Mouse (Mus musculus): Measurements from ENCODE around the gene Tfap2c. TPM values are rescaled to one million over a fixed set of nuclear protein-coding genes. Genes with fewer than 3 reads are reported as not detected.

The Tfap2c gene
- 3.3 and 5.5 TPM in 2 replicates for polyA plus RNA-seq (2016; fragmentation: Nextera tagmentation; extraction: Ambion mirVana)

DNA sequence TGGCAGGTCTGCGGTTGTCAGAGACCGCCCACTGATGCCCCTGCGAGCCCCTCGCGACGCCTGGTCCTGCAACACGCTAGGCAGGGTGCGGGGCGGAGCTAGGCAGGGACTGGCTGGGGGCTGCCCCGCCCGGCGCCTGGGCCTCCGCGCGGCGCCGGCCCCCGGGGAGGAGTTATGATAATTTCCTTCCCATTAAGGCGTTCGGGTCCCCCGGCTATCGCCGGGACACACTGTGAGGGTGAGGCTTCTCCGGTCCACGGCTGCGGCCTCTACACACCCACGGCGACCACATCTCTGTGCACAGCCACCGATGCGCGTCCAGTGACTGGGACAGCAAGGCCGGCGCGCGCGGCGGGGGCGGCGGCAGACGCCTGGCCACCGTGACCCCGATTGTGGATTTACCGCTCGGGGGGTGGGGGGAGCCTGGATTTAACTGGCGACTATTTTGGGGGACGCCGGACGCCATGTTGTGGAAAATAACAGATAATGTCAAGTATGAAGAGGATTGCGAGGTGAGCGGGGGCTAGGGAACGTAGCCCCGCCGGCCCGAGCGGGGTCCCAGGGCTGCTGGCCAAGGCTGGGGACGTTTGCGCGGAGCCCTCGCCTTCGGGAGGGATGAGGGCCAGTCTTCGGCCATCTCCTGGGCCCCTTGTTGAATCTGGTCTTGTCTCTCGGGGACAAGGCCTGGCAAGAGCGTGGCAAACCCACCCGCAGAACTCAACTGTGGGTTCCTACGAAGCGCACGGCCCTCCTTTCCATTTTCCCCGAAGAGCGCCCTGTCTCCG, at the start of gene Tfap2c:
TSS of gene Tfap2c (plus strand) at position 223 of the 785 bp plus-strand sequence.
- H3K4me3 ChIP-seq = peak within 1 kb of the TSS; percentile 53
- peaks cover 78% of the 10 kb centered on the region for H3K4me1 ChIP-seq (replicated peaks)
- no peaks in the 10 kb centered on the region for H3K9me3 ChIP-seq
- DNase-seq (ENCODE audit: low spot score) = peak; percentile 71
- no peaks in the 10 kb centered on the region for H3K36me3 ChIP-seq
- no peak within 1 kb of the TSS for H3K27ac ChIP-seq
- under 1% methylated on average over 70 of the region's 70 CpGs for WGBS
- peaks cover 100% of the 10 kb centered on the region for H3K27me3 ChIP-seq (ENCODE audit: insufficient read depth, poor library complexity, severe bottlenecking)

DNA sequence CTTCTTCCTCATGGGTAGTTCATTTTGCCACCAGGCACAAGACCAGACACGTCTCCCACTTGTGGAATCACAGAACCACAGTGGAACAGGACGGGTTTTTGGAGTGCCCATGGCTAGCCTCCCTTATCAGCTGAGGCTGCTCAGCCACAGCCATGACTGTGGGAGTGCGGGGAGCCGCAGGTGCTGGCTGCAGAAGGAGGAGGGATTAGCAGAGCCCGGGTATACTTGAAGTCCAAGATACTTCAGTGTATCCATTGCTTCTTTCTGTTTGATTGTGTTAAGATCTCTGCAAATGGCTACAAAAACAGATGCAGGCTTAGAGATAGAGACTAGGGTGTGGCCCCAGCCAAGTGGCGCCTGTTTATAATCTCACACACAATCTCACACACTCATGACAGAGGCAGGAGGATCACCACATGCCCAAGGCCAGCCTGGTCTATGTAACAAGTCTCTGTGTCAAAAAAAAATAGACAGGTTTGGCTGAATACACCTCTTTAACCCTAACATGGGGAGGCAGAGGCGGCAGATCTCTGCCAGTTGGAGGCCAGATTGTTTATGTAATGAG, 48.6 kb upstream of the Tfap2c start:
- no peaks in the 10 kb centered on the region for H3K36me3 ChIP-seq
- no peak overlapping the region for H3K27ac ChIP-seq
- no peak overlapping the region for H3K4me3 ChIP-seq
- peaks cover 3% of the 10 kb centered on the region; the same call in 1 of the 2 replicates for H3K27me3 ChIP-seq (ENCODE audit: insufficient read depth, poor library complexity, severe bottlenecking)
- no peaks in the 10 kb centered on the region for H3K9me3 ChIP-seq
- DNase-seq (ENCODE audit: low spot score) = no peak
- peaks cover 13% of the 10 kb centered on the region; the same call in 1 of the 2 replicates for H3K4me1 ChIP-seq (replicated peaks)
- 58% methylated on average over 7 of the region's 7 CpGs for WGBS

DNA sequence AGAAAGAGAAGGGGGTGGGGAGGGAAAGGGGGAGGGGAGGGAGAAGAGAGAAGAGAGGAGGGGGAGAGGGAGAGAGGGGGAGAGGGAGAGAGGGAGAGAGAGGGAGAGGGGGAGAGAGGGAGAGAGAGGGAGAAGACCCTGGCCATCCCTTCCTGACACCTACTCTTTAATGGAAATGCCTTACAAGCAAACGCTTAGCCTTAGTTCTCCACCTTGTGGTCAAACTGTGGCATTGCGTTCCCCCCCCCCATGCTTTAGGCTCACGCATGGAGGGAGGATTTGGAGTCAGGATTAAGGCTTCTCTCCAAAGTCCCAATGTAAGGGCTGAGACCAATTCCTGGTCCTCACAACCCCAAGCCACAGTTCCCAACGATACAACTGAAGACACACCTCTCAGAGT, 48.1 kb upstream of the Tfap2c start:
- Histone ChIP-seq H3K4me1 (replicated peaks) (peaks cover 13% of the 10 kb centered on the region; the same call in 1 of the 2 replicates), H3K27ac (no peak overlapping the region), H3K27me3 (ENCODE audit: insufficient read depth, poor library complexity, severe bottlenecking) (peaks cover 3% of the 10 kb centered on the region; the same call in 1 of the 2 replicates), H3K4me3 (no peak overlapping the region), H3K36me3 (no peaks in the 10 kb centered on the region), H3K9me3 (no peaks in the 10 kb centered on the region)
- peak; percentile 66 for DNase-seq (ENCODE audit: low spot score)
- 8% methylated on average over 4 of the region's 4 CpGs for WGBS

DNA sequence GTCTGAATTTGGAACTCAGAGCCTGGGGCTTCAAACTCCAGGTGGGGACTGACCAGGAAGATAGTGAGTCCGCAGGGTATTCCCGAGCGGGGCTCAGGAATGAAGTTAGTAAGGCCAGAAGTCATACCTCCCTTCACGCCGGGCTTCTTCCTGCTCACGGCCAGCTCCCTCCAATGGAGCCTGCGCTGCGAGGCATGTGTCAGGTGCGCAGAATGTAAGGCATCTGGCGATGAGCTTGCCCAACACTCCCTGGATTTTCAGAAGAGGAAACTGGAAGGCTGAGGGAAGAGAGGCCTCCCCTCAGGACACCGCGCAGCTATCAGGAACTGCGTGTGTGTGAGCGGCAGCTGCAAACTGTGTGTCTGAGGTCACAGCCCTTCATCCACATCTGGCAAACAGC, 47.2 kb upstream of the Tfap2c start:
- WGBS = 70% methylated on average over 14 of the region's 14 CpGs
- H3K4me1 ChIP-seq (replicated peaks) = peaks cover 13% of the 10 kb centered on the region; the same call in 1 of the 2 replicates
- DNase-seq (ENCODE audit: low spot score) = no peak

DNA sequence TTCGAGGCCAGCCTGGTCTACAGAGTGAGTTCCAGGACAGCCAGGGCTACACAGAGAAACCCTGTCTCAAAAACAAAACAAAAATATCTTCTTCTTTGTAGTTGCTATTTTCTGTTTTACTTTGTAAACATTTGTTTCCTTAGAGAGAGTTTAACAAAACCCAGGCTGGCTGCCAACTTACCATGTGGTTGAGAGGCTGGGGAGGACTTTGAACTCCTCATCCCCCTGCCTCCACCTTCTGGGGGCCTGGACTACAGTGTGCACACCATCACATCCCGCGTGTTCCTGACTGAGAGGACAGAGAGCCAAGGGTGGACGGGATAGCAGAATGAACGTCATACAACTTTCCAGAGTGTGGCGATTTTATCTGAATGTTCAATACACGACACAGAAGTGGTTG, 43.3 kb upstream of the Tfap2c start:
- 91% methylated on average over 7 of the region's 7 CpGs for WGBS
- peaks cover 3% of the 10 kb centered on the region; the same call in 1 of the 2 replicates for H3K27me3 ChIP-seq (ENCODE audit: insufficient read depth, poor library complexity, severe bottlenecking)
- DNase-seq (ENCODE audit: low spot score) = no peak
- no peaks in the 10 kb centered on the region for H3K36me3 ChIP-seq
- H3K27ac ChIP-seq = no peak overlapping the region
- H3K4me3 ChIP-seq = no peak overlapping the region
- H3K9me3 ChIP-seq = no peaks in the 10 kb centered on the region
- H3K4me1 ChIP-seq (replicated peaks) = peaks cover 7% of the 10 kb centered on the region; the same call in 1 of the 2 replicates

More for the DNA sequence above, 47.2 kb upstream of the Tfap2c start:
- no peaks in the 10 kb centered on the region for H3K36me3 ChIP-seq
- no peak overlapping the region for H3K27ac ChIP-seq
- H3K27me3 ChIP-seq (ENCODE audit: insufficient read depth, poor library complexity, severe bottlenecking) = peaks cover 3% of the 10 kb centered on the region; the same call in 1 of the 2 replicates
- H3K9me3 ChIP-seq = no peaks in the 10 kb centered on the region
- no peak overlapping the region for H3K4me3 ChIP-seq

DNA sequence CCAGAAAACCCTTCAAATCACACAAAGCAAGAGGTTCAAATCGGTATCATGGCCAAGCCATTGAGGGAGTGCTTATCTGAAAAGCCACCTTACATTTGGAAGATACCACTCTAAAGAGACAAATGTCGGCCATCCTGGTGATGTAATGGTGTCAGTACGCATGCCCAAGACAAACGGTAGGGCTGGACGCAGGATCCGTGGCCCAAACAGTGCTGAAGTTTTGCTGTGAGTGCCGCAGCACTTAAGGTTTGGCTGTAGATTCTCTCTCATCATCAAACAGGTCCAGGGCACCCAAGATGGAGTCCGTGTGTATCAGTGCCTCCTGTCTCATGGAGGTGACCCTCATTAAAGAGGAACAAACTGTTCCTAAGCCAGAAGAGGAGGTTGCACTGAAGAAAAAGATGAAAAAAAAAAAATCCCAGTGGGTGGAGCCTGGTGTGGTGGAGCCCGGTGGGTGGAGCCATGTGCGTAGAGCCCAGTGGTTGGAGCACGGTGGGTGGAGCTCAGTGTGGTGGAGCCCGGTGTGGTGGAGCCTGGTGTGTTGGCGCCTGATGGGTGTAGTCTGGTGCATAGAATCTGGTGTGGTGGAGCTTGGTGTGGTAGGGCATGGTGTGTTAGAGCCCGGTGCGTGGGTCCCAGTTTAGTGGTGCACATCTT, 39.2 kb upstream of the Tfap2c start:
- no peaks in the 10 kb centered on the region; the same call in 1 of the 2 replicates for H3K27me3 ChIP-seq (ENCODE audit: insufficient read depth, poor library complexity, severe bottlenecking)
- 90% methylated on average over 15 of the region's 15 CpGs for WGBS
- DNase-seq (ENCODE audit: low spot score) = no peak
- 0 out of 2 replicates have a peak, but pooled peaks cover 2% of the 10 kb centered on the region for H3K4me1 ChIP-seq (replicated peaks)
- H3K9me3 ChIP-seq = no peaks in the 10 kb centered on the region
- no peak overlapping the region for H3K4me3 ChIP-seq
- no peak overlapping the region for H3K27ac ChIP-seq
- H3K36me3 ChIP-seq = no peaks in the 10 kb centered on the region

DNA sequence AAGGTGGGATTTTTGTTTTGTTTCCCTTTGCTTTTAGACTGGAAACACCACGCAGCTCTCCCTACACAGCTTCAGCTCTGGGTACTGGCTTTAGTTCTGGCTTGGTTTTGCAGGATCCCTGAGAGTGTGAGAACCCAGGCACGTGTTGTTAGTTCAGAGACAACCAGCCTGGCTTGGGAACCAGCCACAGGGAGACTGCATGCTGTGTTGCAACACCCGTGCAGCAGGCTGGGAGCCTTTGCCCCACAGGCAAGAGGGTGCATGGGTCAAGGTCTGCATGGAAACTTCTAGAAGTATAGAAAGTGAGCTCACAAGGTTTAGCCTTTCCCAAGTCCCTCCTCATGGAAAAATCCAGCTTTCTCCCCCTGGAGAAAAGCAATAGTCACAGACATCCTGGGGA, 38.5 kb upstream of the Tfap2c start:
- no peak overlapping the region for H3K4me3 ChIP-seq
- H3K36me3 ChIP-seq = no peaks in the 10 kb centered on the region
- H3K27ac ChIP-seq = no peak overlapping the region
- H3K27me3 ChIP-seq (ENCODE audit: insufficient read depth, poor library complexity, severe bottlenecking) = no peaks in the 10 kb centered on the region; the same call in 1 of the 2 replicates
- no peak for DNase-seq (ENCODE audit: low spot score)
- WGBS = 60% methylated on average over 3 of the region's 3 CpGs
- peaks cover under 1% of the 10 kb centered on the region; the same call in 1 of the 2 replicates for H3K4me1 ChIP-seq (replicated peaks)
- no peaks in the 10 kb centered on the region for H3K9me3 ChIP-seq

DNA sequence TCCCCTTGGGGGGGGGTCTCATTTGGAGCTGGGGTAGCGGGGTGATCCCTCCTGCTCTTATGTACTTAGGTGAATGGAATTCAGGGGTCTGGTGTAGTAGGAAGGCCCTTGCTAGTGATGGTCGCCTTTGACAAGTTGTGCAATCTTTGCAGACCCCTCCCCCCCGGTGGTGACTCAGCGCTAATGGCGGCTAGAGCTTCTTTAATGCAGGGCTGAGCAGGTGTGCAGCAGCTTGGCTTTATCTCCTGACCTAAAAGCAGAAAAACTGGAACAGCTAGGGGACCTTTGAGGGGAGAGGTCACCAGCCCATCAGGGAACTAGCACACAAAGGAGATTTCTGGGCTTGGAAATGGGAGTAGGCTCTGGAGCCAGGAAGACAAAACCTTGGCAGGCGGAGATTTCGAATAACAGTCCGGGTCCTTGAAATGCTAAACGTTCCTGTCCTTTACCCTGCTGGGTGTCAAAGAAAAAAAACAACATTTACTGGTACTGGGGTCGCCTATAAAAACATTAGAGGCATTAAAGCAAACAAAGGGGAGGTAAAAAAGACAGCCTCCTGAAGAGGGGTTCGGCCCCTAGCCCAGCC, 32.9 kb upstream of the Tfap2c start:
- peak; percentile 10 for DNase-seq (ENCODE audit: low spot score)
- Histone ChIP-seq H3K9me3 (no peaks in the 10 kb centered on the region), H3K27me3 (ENCODE audit: insufficient read depth, poor library complexity, severe bottlenecking) (peaks cover 19% of the 10 kb centered on the region), H3K4me1 (replicated peaks) (peaks cover 29% of the 10 kb centered on the region), H3K27ac (0 out of 2 replicates have a peak overlapping the region, but pooled peaks have one; percentile 23), H3K4me3 (no peak overlapping the region), H3K36me3 (no peaks in the 10 kb centered on the region)
- 18% methylated on average over 11 of the region's 11 CpGs for WGBS

DNA sequence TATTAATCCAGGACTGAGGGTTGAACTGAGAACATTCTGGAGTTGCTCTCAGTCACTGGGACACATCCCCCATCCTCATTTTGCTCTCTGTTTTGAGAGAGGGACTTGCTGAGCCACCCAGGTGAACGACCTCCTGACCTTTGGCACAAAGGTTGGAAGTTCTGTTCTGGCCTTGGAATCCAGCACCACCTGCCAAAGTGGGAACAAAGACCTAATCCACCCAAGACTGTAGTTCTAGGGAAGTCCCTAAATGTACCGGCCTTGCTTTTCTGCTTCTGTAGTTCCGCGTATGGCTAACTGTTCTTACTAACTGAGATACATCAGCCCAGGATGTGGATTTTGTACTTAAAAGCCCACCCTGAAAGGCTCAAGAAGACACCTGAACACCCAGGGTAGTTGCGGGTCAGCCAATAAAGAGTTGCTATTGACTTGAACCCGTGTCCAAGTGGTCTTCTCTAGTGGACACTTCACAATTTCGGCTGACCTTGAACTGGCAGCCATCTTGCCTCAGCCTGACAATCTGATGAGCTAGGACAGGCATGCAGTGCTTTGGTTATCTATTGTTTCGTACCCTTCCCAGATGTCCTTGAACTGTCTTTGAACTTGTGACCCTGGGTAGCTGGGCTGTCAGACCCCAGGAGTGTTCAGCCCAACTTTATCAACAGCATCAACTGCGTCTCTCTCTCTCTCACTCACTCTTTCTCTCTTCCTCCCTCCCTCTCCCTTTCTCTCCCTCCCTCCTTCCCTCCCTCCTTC, 28.6 kb upstream of the Tfap2c start:
- 90% methylated on average over 9 of the region's 9 CpGs for WGBS
- H3K4me3 ChIP-seq = no peak overlapping the region
- peaks cover 19% of the 10 kb centered on the region for H3K27me3 ChIP-seq (ENCODE audit: insufficient read depth, poor library complexity, severe bottlenecking)
- H3K27ac ChIP-seq = no peak overlapping the region
- no peaks in the 10 kb centered on the region for H3K36me3 ChIP-seq
- peaks cover 33% of the 10 kb centered on the region for H3K4me1 ChIP-seq (replicated peaks)
- H3K9me3 ChIP-seq = no peaks in the 10 kb centered on the region
- no peak for DNase-seq (ENCODE audit: low spot score)

DNA sequence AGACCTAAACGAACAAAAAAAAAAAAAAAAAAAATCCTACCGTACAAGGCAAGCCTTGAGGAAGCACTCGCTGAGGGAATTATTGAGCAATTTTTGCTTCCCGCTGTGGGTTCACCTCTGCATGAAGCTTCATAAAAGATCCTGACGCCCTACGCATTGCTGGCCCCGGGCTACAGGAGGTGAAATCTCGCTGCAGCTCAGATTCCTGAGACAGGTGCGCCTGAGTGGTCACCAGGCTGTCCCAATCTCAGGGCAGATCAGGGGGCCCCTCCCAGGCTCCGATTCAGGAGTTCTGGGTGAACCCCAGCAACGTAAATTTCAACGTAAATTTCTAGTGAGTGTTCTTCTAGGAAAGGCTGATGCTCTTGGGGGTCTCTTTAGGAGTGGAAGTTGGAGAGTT, 26.9 kb upstream of the Tfap2c start:
- Histone ChIP-seq H3K27me3 (ENCODE audit: insufficient read depth, poor library complexity, severe bottlenecking) (peaks cover 12% of the 10 kb centered on the region), H3K4me1 (replicated peaks) (peaks cover 25% of the 10 kb centered on the region), H3K27ac (no peak overlapping the region), H3K4me3 (no peak overlapping the region), H3K36me3 (no peaks in the 10 kb centered on the region), H3K9me3 (no peaks in the 10 kb centered on the region)
- WGBS = 86% methylated on average over 12 of the region's 12 CpGs
- no peak for DNase-seq (ENCODE audit: low spot score)

DNA sequence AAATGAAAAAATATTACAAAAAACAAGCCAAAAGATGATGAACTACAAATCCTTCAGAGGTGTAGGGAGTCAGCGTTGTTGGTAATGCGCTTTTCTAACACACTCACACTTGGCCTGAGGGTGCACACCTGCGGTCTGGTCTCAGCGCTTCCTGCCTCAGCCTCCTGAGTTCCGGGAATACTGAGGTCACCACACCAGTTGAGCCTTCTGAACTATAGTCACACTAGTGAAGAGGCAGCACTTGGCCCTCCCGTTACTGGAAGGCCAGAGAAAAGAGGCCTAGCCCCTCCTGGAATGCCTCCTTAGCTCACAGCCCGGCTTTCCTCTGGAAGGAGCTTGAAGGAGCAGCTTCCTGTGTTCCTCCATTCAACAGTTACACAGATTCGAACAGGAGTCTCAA, 22.2 kb upstream of the Tfap2c start:
- H3K4me1 ChIP-seq (replicated peaks) = 0 out of 2 replicates have a peak, but pooled peaks cover 6% of the 10 kb centered on the region
- WGBS = 84% methylated on average over 8 of the region's 8 CpGs
- peaks cover 6% of the 10 kb centered on the region; the same call in 1 of the 2 replicates for H3K27me3 ChIP-seq (ENCODE audit: insufficient read depth, poor library complexity, severe bottlenecking)
- DNase-seq (ENCODE audit: low spot score) = no peak
- no peak overlapping the region for H3K27ac ChIP-seq
- no peaks in the 10 kb centered on the region for H3K9me3 ChIP-seq
- H3K4me3 ChIP-seq = no peak overlapping the region
- H3K36me3 ChIP-seq = no peaks in the 10 kb centered on the region

DNA sequence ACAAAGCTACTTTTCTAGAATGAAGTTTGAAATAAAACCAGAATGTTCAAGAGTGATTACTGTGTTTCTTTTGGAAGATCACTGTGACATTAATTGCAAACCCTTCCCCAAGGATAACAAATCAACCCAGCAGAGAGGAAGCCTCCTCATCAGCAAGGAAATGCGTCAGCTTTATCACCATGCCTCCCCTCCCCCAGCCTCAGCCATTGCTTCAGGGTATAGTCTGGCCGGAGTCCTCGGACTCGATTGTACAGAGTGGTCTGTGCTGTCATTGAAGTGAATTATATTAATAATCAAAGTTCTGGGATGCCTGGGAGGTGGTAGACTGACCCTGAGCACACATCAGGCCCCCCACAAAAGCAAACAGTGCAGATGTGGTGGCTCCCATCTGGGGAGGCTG, 5.4 kb upstream of the Tfap2c start:
- Histone ChIP-seq H3K27me3 (ENCODE audit: insufficient read depth, poor library complexity, severe bottlenecking) (peaks cover 87% of the 10 kb centered on the region), H3K4me1 (replicated peaks) (peaks cover 36% of the 10 kb centered on the region), H3K4me3 (no peak overlapping the region), H3K36me3 (no peaks in the 10 kb centered on the region), H3K27ac (no peak overlapping the region), H3K9me3 (peaks cover 11% of the 10 kb centered on the region)
- WGBS = 47% methylated on average over 4 of the region's 4 CpGs
- no peak for DNase-seq (ENCODE audit: low spot score)
